8 mouse cellular contexts compared by ENCODE assay signal in the genomic region with DNA sequence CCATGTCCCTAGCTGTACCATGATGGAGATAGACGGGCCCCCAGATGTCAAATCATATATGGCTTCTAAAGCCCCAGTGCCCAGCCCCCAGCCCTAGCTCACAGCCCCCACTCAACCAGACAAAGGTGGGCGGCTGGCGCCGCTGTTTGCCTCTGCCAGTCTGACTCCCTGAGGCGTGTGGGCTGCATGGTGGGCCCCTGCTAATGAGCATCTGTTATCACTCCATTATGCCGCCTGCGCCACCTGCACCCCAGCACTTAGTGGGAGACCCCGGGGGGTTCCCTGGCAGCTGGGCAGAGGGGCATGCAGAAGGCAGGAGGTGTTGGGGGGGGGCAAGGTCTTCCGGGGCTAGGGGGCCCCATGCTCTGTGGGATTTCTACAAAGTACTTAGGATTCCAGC. TPM values are rescaled to one million over a fixed set of nuclear protein-coding genes. Genes with fewer than 3 reads are reported as not detected.
DNase-seq lines count a peak whose midpoint lies in the region; ATAC-seq lines count a peak whose summit lies in the region.
"Had no signal": no experiment of that assay in that cellular context is flagged by ENCODE, and none has a peak within 500 bp of the region (broad histone marks: within the 10 kb centered on the region; RNA-seq: fewer than 3 reads in every experiment).

No protein-coding gene starts in this region.

- H3K4me2 ChIP-seq in lung, embryonic 16.5 days (ENCODE audit: low read depth, low read length), result peak overlapping the region; percentile 61
- no peak overlapping the region for H3K4me2 ChIP-seq in forebrain, embryonic 16.5 days (ENCODE audit: low read length)
- H3K4me2 ChIP-seq in liver, embryonic 13.5 days, result peak overlapping the region; percentile 58

- 33% methylated on average over 9 of the region's 9 CpGs for WGBS in lung, embryonic 16.5 days
- WGBS in forebrain, embryonic 16.5 days, result 11% methylated on average over 9 of the region's 9 CpGs
- WGBS in liver, embryonic 13.5 days (ENCODE audit: insufficient replicate concordance), result 39% methylated on average over 9 of the region's 9 CpGs

- H3K27me3 ChIP-seq in lung, embryonic 16.5 days (ENCODE audit: control insufficient read depth, insufficient read depth, low read depth, low read length), result no peaks in the 10 kb centered on the region
- H3K27me3 ChIP-seq in forebrain, embryonic 16.5 days (replicated peaks; ENCODE audit: control insufficient read depth, insufficient read depth, low read length), result no peaks in the 10 kb centered on the region
- H3K27me3 ChIP-seq in liver, embryonic 13.5 days, result peaks cover 8% of the 10 kb centered on the region; the same call in 1 of the 2 replicates

- H3K9me3 ChIP-seq in lung, embryonic 16.5 days (ENCODE audit: control insufficient read depth, low read length), result no peaks in the 10 kb centered on the region
- H3K9me3 ChIP-seq in forebrain, embryonic 16.5 days (ENCODE audit: control insufficient read depth, low read length), result no peaks in the 10 kb centered on the region
- H3K9me3 ChIP-seq in liver, embryonic 13.5 days (replicated peaks), result no peaks in the 10 kb centered on the region

- H3K4me1 ChIP-seq in lung, embryonic 16.5 days (replicated peaks; ENCODE audit: control insufficient read depth, insufficient read depth, low read length), result peaks cover 34% of the 10 kb centered on the region
- H3K4me1 ChIP-seq in forebrain, embryonic 16.5 days (replicated peaks; ENCODE audit: control insufficient read depth, insufficient read depth, low read length), result peaks cover 45% of the 10 kb centered on the region
- peaks cover 100% of the 10 kb centered on the region for H3K4me1 ChIP-seq in liver, embryonic 13.5 days (replicated peaks)

- peak overlapping the region; percentile 62 for H3K9ac ChIP-seq in lung, embryonic 16.5 days (ENCODE audit: low read length)
- no peak overlapping the region for H3K9ac ChIP-seq in forebrain, embryonic 16.5 days (replicated peaks; ENCODE audit: low read depth, low read length)
- peak overlapping the region; percentile 54 for H3K9ac ChIP-seq in liver, embryonic 13.5 days

- no peak for DNase-seq in lung, postnatal 14 days
- no peak for DNase-seq in liver, embryonic 13.5 days
- DNase-seq in thymus, postnatal 14 days, result peak; percentile 67
- no peak for DNase-seq in right cerebral cortex, postnatal 14 days
- DNase-seq: cerebellum, postnatal 25 days had no signal

- H3K27ac ChIP-seq in lung, embryonic 16.5 days (ENCODE audit: low read length), result peak overlapping the region; percentile 93
- no peak overlapping the region for H3K27ac ChIP-seq in forebrain, embryonic 16.5 days (ENCODE audit: low read length)
- H3K27ac ChIP-seq in liver, embryonic 13.5 days, result 0 out of 2 replicates have a peak overlapping the region, but pooled peaks have one; percentile 52

- H3K36me3 ChIP-seq in lung, embryonic 16.5 days (ENCODE audit: control insufficient read depth, insufficient read depth, low read length), result no peaks in the 10 kb centered on the region
- H3K36me3 ChIP-seq in forebrain, embryonic 16.5 days (ENCODE audit: control insufficient read depth, insufficient read depth), result no peaks in the 10 kb centered on the region
- no peaks in the 10 kb centered on the region for H3K36me3 ChIP-seq in liver, embryonic 13.5 days

- H3K4me3 ChIP-seq in lung, embryonic 16.5 days (ENCODE audit: low read length), result peak overlapping the region; percentile 45
- H3K4me3 ChIP-seq in forebrain, embryonic 16.5 days (replicated peaks; ENCODE audit: low read length), result no peak overlapping the region
- peak overlapping the region; percentile 43 for H3K4me3 ChIP-seq in liver, embryonic 13.5 days (replicated peaks)

- no peak for ATAC-seq in lung, embryonic 16.5 days (ENCODE audit: low read depth)
- peak; percentile 54 for ATAC-seq in forebrain, embryonic 16.5 days
- ATAC-seq in liver, embryonic 13.5 days (ENCODE audit: low read depth), result no peak
- ATAC-seq in erythroblast, adult 5-6 weeks (replicated peaks; ENCODE audit: low FRiP score, poor library complexity, severe bottlenecking), result no peak

RNA-seq across cellular contexts. Expression of a gene that starts 3.6 kb away (rescaled TPM):
- 39.8 and 42.9 TPM in 2 replicates for polyA plus RNA-seq in lung, embryonic 16.5 days (2015; fragmentation: Nextera tagmentation; extraction: Ambion mirVana)
- 132 and 152 TPM in 2 replicates for polyA plus RNA-seq in forebrain, embryonic 16.5 days (2015; fragmentation: Nextera tagmentation; extraction: Ambion mirVana)
- 42.7 and 55.6 TPM in 2 replicates for polyA plus RNA-seq in liver, embryonic 13.5 days (2015; fragmentation: Nextera tagmentation; extraction: Ambion mirVana)
- total RNA-seq in erythroblast, adult 5-6 weeks (2015; ENCODE audit: low replicate concordance), result 28.2 and 32.1 TPM in 2 replicates
- 7.1 and 7.5 TPM in 2 replicates for total RNA-seq in erythroblast, adult 5-6 weeks (2017; ENCODE audit: low replicate concordance)

RNA-seq across cellular contexts. Expression of a gene that starts 39.4 kb away (rescaled TPM):
- polyA plus RNA-seq in lung, embryonic 16.5 days (2015; fragmentation: Nextera tagmentation; extraction: Ambion mirVana), result 4.7 TPM in 2 replicates
- 0.93 and 1.1 TPM in 2 replicates for polyA plus RNA-seq in forebrain, embryonic 16.5 days (2015; fragmentation: Nextera tagmentation; extraction: Ambion mirVana)
- polyA plus RNA-seq in liver, embryonic 13.5 days (2015; fragmentation: Nextera tagmentation; extraction: Ambion mirVana), result 5.5 and 6.0 TPM in 2 replicates
- total RNA-seq in erythroblast, adult 5-6 weeks (2015; ENCODE audit: low replicate concordance), result 24.2 and 30.9 TPM in 2 replicates
- total RNA-seq in erythroblast, adult 5-6 weeks (2017; ENCODE audit: low replicate concordance), result 20.9 and 34.9 TPM in 2 replicates

RNA-seq across cellular contexts. Expression of a gene that starts 54.6 kb away (rescaled TPM):
- 0.15 and 0.73 TPM in 2 replicates for polyA plus RNA-seq in lung, embryonic 16.5 days (2015; fragmentation: Nextera tagmentation; extraction: Ambion mirVana)
- polyA plus RNA-seq in forebrain, embryonic 16.5 days (2015; fragmentation: Nextera tagmentation; extraction: Ambion mirVana), result not detected in 2 replicates
- 0.43 and 0.52 TPM in 2 replicates for polyA plus RNA-seq in liver, embryonic 13.5 days (2015; fragmentation: Nextera tagmentation; extraction: Ambion mirVana)
- total RNA-seq in erythroblast, adult 5-6 weeks (2015; ENCODE audit: low replicate concordance), result 0.19 and 1.0 TPM in 2 replicates
- total RNA-seq in erythroblast, adult 5-6 weeks (2017; ENCODE audit: low replicate concordance), result 0.85 TPM in 1 of 2 replicates, not detected in the other
